Mouse (Mus musculus) olfactory bulb, adult 2 months (tissue): ENCODE measurements around the gene Ankrd2. TPM values are rescaled to one million over a fixed set of nuclear protein-coding genes. Genes with fewer than 3 reads are reported as not detected.
A peak's percentile ranks its signal among the peaks of the same experiment; 100 is the strongest.

Experiments
- H3K27ac ChIP-seq: fragments of 200-500 bp; 2 replicates; pipeline ENCODE4 v1.5.1; 2012; ENCODE audit warnings: low read depth, low read length; ENCODE audit not compliant: insufficient read depth
- H3K4me1 ChIP-seq: fragments of 200-500 bp; 2 replicates; pipeline ENCODE4 v1.6.1; 2012; ENCODE audit warnings: low read length; ENCODE audit not compliant: control insufficient read depth, insufficient read depth
- H3K4me3 ChIP-seq: fragments of 200-500 bp; 2 replicates; pipeline ENCODE4 v1.5.1; 2012; ENCODE audit warnings: mild to moderate bottlenecking, low read depth, low read length, moderate library complexity; ENCODE audit not compliant: insufficient read depth
- CTCF ChIP-seq: fragments of 200-500 bp; IDR thresholded peaks from 2 replicates; pipeline ENCODE4 v1.5.1; 2012; ENCODE audit warnings: low read depth, mild to moderate bottlenecking, low read length, moderate library complexity; ENCODE audit not compliant: insufficient read depth
- POLR2A ChIP-seq: fragments of 200-500 bp; IDR thresholded peaks from 2 replicates; pipeline ENCODE4 v1.6.1; 2012; ENCODE audit warnings: mild to moderate bottlenecking, low read depth, low read length, moderate library complexity; ENCODE audit not compliant: insufficient read depth
- WGBS: fragments of 180-500 bp; shearing (Covaris S2); methylation state at CpG from one replicate; pipeline ENCODE4 v1.1.7; 2018; 5-methylcytosine and 5-hydroxymethylcytosine counted together
- polyA plus RNA-seq: library from polyadenylated mRNA; stranded (reverse); fragments of >200 nt; gene quantifications from 2 replicates; pipeline ENCODE4 v1.2.4, GENCODE M21; 2012; ENCODE audit warnings: low replicate concordance; ENCODE audit not compliant: missing spikeins, insufficient read depth, insufficient read length

The Ankrd2 gene
- polyA plus RNA-seq, result not detected in 2 replicates

DNA sequence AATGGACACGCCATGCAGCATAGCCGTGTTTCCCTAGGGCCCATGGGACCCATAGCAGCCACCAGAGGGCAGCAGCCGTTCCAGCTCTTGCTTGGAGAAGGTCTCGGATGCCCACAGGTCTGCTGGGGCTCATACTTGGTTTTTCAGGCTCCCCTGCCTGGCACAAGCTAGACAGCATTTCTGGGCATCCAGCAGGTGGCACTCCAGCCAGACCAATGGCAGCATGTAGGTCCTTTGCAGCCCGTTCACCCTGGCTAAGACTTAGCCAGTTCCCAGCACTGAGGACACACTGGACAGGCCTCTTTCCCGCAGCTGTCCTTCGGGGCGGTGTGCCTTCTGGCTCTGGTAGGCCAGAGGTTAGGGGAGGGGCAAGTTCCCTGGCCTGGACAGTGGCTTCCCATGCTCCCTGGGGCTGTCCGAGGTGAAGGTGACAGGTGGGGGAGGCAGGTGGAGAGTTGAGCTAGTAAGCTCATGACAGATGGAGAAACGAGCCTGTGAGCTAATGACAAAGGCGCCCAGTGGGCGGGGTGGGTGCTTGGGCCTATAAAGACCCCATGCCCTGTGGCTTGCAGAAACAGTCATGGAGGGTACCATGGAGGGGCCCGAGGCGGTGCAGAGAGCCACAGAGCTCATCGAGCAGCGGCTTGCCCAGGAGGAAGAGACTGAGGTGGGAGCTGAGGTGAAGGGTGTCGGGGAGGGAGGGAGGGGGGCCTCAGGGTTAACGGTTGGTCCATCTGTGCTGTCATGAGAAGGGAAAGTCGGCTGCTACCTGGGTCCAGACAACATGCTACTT lies at the start of gene Ankrd2:
TSS of gene Ankrd2 (plus strand) at position 545 of the 793 bp plus-strand sequence.
- no peak within 1 kb of the TSS for H3K4me3 ChIP-seq
- TF ChIP-seq CTCF, result peak; percentile 64
- no peak for TF ChIP-seq POLR2A
- H3K4me1 ChIP-seq, result peaks cover 24% of the 10 kb centered on the region
- 64% methylated on average over 19 of the region's 19 CpGs for WGBS
- H3K27ac ChIP-seq, result no peak within 1 kb of the TSS

DNA sequence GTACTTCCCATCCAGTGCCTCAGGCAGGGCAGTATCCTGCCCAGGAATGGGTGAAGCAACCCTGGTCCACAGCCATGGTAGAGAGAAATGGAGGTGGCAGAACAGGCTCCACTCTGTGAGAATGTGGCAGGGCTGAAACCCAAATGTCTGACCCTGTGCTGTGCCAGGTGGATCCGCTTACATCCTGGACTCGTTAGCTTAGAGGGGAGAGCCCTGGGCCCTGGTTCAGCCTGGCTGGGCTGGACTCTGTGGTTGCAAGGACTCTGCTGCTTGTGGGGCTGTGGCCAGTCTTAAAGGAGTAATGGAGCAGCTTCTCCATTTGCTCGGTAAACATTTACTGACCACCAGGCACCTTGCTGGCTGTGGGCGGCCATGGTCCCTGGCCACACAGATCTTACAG lies 48.6 kb upstream of the Ankrd2 start:
- TF ChIP-seq POLR2A (no peak), CTCF (no peak)

DNA sequence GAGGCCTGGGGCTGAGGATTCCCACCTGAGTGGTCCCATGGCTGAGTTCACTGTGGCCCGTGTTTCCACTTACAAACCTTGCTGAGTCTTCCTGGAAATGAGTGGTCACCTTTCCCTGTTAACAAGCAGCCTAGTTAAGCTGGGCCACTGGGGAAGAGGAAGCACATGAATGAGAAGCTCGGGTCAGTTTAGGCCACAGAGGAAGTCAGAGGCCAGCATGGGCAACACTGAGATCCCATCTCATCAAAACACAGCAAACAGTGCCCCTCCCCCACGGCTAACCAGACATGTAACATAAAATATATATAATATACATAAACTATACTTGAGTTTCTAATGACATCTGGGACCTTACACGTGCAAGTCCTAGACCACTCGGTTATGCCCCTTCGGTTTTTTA lies 46.0 kb upstream of the Ankrd2 start:
- Histone ChIP-seq H3K4me3 (no peak overlapping the region), H3K27ac (no peak overlapping the region), H3K4me1 (peaks cover 25% of the 10 kb centered on the region)
- WGBS, result 84% methylated on average over 6 of the region's 6 CpGs
- no peak for TF ChIP-seq CTCF
- no peak for TF ChIP-seq POLR2A

More for the DNA sequence above, 48.6 kb upstream of the Ankrd2 start:
- Histone ChIP-seq H3K4me3 (no peak overlapping the region), H3K27ac (no peak overlapping the region), H3K4me1 (peaks cover 14% of the 10 kb centered on the region)
- WGBS, result 91% methylated on average over 4 of the region's 4 CpGs

DNA sequence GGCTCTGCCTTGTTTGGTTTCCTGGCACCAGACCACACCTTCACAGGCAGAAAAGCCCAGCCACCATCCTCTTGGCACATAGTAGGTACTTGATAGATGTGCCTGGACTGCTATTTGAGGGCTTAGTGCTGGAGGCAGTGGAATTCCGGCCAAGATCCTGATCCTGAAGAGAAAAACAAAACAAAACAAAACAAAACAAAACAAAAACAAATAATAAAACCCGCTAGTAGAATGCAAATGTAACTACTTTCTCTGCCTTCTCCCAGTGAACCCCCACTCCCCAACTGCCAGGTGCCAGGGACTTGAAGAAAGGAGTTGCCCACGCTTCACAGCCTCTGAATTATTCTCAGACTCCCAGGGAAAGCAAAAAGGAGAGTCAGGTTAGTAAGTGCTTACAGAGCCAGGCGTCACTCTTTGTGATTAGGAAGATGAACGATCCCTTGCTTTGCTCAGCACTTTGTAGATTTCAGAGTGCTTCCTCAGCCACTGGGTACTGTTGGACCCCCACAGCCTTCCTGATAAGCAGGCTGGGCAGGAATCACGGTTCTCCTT lies 43.8 kb upstream of the Ankrd2 start:
- 28% methylated on average over 6 of the region's 6 CpGs for WGBS
- TF ChIP-seq POLR2A (no peak), CTCF (no peak)
- peak overlapping the region; percentile 24; the same call in 1 of the 2 replicates for H3K27ac ChIP-seq
- no peak overlapping the region for H3K4me3 ChIP-seq
- peaks cover 30% of the 10 kb centered on the region for H3K4me1 ChIP-seq

DNA sequence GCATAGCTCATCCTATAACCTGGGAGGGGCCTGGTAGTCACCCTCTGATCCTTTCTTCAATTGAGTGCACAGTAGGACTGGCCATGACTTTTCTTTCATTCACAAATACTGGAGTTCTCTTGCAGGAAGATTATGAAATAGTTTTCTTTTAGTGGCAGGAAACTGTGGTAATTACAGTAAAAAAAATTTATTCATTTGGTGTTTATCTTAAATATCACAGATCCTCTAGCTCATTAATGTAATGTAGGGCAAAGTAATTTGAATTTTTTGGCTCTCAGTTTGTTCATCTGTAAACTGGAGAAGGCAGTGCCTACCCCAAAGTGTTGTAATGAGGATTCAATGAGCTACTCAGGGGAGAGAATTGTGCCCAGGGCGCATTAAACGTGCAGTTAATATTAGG lies 42.8 kb upstream of the Ankrd2 start:
- TF ChIP-seq POLR2A, result no peak
- 46% methylated on average over 2 of the region's 2 CpGs for WGBS

DNA sequence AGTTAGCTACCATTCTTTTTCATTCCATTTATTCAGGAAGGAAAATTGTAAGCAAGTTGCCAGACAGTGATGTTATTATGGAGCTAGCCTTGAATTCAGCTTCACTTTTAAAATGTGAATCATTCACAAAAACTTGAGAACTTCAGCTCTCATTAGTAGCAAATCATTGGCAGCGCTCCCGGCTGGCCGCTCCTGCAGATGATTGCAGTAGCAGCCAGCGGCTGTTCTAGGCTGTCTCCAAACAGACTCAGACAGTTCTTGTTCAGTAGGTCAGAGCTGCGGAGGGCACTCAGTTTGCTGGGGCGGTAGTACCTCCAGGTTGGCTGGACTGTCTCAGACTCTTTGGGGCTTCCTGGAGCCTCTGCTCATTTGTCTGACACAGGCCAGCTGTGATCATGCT lies 42.3 kb upstream of the Ankrd2 start:
- Histone ChIP-seq H3K4me1 (peaks cover 30% of the 10 kb centered on the region), H3K27ac (no peak overlapping the region), H3K4me3 (no peak overlapping the region)
- TF ChIP-seq POLR2A (no peak), CTCF (no peak)
- WGBS, result 29% methylated on average over 6 of the region's 6 CpGs

More for the DNA sequence above, 42.8 kb upstream of the Ankrd2 start:
- H3K4me1 ChIP-seq, result peaks cover 30% of the 10 kb centered on the region
- no peak overlapping the region for H3K4me3 ChIP-seq
- no peak overlapping the region for H3K27ac ChIP-seq

DNA sequence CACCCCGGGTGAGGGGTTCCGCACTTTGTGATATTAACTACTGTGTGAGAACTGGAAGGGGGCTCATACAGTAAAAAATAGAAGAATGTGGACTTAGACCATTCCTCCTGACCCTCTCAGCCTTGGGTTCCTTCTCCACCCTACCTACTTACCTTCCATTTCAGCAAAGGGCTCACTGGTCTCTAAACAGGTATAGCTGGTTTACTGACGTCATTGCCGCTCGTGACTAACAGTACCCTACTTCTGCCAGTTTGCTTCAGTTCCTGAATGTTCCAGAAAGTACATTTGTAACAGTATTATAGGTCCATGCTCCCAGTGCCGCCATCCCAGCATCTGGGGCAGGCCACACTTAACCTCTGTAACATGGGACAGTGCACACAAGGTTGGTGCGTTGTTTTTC lies 41.8 kb upstream of the Ankrd2 start:
- 92% methylated on average over 7 of the region's 7 CpGs for WGBS

DNA sequence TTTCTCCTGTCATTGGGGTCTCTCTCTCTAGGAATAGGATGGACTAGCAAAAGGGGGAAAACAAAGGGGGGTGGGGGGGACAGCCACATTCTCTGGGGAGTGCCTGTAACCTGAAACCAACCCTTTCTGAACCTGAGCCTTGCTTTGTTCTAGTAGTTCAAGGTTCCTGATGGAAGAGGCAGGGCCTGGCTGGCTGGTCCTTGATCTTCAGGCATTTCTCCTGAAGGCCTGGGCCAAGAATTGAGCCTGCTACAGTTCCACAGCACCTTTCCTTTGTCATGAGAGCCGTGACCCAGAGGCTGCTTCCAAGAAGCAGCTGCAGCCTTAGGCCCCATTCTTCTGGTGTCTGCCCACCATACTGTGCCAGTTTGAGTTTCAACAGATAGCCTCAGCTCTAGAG lies 40.3 kb upstream of the Ankrd2 start:
- no peak overlapping the region for H3K27ac ChIP-seq
- H3K4me3 ChIP-seq, result no peak overlapping the region
- 88% methylated on average over 1 of the region's 1 CpGs for WGBS
- peaks cover 34% of the 10 kb centered on the region for H3K4me1 ChIP-seq
- no peak for TF ChIP-seq CTCF
- no peak for TF ChIP-seq POLR2A

More for the DNA sequence above, 41.8 kb upstream of the Ankrd2 start:
- TF ChIP-seq CTCF, result no peak
- TF ChIP-seq POLR2A, result no peak
- Histone ChIP-seq H3K4me3 (no peak overlapping the region), H3K4me1 (peaks cover 30% of the 10 kb centered on the region), H3K27ac (no peak overlapping the region)

DNA sequence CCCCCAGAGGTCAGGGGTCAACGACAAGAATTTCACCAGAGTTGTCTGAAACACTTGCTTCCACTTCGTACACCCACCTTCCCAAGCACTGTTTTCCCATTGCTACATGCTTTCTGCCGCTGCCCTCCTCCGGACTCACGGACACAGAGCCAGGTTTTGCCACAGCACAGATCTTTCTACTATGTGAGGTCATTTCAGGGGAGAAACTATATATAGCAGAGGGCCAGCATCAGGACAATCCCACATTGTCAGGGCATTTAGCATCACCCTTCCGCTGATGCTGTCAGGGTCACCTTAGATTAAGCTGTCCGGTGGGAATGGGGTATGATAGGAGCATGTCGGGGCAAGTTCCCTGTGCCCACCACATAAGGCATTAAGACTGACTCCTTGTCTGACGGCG lies 38.7 kb upstream of the Ankrd2 start:
- H3K27ac ChIP-seq, result no peak overlapping the region
- H3K4me1 ChIP-seq, result peaks cover 24% of the 10 kb centered on the region
- H3K4me3 ChIP-seq, result no peak overlapping the region
- 95% methylated on average over 10 of the region's 10 CpGs for WGBS
- no peak for TF ChIP-seq POLR2A
- TF ChIP-seq CTCF, result no peak
